Mouse (Mus musculus): ENCODE measurements around the gene Hnf4a. TPM values are rescaled to one million over a fixed set of nuclear protein-coding genes. Genes with fewer than 3 reads are reported as not detected.

Gene Hnf4a
- polyA plus RNA-seq, 1 experiment from 2014 or later = not detected

DNA sequence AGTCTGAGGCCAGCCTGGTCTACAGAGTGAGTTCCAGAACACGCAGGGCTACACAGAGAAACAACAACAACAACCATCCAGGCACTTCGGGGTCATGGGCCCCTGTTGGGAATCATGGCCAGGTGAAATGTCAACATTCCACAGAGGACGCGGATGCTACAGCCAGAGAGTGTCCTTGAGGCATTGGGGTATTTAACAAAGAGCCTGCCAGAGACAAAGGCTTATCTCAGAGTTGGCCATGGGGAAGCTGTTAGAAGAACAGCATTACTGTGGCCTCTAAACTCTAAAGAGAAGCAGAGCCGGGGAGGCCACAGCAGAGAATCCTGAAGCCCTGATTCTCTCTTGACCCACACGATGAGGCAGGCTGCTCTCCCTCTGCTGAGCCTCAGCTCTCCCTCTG, 37.7 kb upstream of the Hnf4a start:
- Histone ChIP-seq H3K4me1 (peaks cover 10% of the 10 kb centered on the region), H3K9ac (no peak overlapping the region), H3K4me3 (no peak overlapping the region), H3K4me2 (replicated peaks) (no peak overlapping the region), H3K27me3 (no peaks in the 10 kb centered on the region), H3K36me3 (peaks cover 30% of the 10 kb centered on the region), H3K27ac (no peak overlapping the region), H3K9me3 (replicated peaks) (no peaks in the 10 kb centered on the region)
- no peak for ATAC-seq (ENCODE audit: low FRiP score)
- WGBS = 95% methylated on average over 6 of the region's 6 CpGs

DNA sequence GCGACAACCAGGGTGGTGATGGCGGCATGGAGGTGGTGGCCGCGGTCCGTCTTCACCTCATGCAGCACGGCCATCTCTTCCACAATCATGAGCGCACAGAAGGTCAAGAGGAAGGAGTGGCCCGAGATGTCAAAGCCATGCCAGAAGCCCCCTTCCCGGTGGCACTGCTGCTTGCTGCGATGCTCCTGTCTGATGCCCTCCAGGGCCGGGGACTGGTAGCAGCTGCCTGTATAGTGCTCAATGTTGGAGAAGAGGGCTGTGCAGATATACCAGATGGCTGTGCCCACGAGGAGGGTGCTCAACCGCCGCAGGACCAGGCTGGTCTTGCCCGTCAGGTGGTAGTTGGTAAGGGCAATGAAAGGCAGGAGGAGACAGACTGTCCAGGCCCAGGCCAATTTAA, 36.9 kb upstream of the Hnf4a start:
- Histone ChIP-seq H3K4me2 (replicated peaks) (no peak overlapping the region), H3K36me3 (peaks cover 30% of the 10 kb centered on the region), H3K4me1 (peaks cover 10% of the 10 kb centered on the region), H3K27ac (no peak overlapping the region), H3K4me3 (no peak overlapping the region), H3K9ac (no peak overlapping the region), H3K9me3 (replicated peaks) (no peaks in the 10 kb centered on the region), H3K27me3 (no peaks in the 10 kb centered on the region)
- no peak for ATAC-seq (ENCODE audit: low FRiP score)
- 94% methylated on average over 15 of the region's 15 CpGs for WGBS

DNA sequence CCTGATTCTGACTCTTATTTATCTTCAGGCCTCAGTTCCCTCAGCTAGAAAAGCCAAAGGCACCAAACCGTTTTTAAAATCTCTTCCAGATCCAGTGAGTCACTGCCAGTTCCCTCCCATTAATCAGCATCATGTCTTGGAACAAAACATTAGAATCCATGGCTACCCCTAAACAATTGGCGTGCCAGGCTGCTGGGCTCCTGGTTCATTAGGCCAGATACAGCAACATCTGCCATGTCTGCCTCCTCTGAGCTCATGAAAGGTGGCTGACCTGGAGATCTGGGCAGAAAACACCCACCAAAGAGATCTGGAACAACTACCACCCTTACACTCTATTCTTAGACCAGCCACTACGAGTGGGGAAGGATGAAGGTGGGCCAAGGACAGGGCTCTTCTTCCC, 35.5 kb upstream of the Hnf4a start:
- Histone ChIP-seq H3K27ac (no peak overlapping the region), H3K4me1 (peaks cover 10% of the 10 kb centered on the region), H3K4me3 (peak overlapping the region; percentile 78), H3K9me3 (replicated peaks) (no peaks in the 10 kb centered on the region), H3K27me3 (no peaks in the 10 kb centered on the region), H3K4me2 (replicated peaks) (peak overlapping the region; percentile 82), H3K9ac (peak overlapping the region; percentile 81; the same call in 1 of the 2 replicates), H3K36me3 (peaks cover 30% of the 10 kb centered on the region)
- ATAC-seq (ENCODE audit: low FRiP score) = no peak
- WGBS = 53% methylated on average over 3 of the region's 3 CpGs

DNA sequence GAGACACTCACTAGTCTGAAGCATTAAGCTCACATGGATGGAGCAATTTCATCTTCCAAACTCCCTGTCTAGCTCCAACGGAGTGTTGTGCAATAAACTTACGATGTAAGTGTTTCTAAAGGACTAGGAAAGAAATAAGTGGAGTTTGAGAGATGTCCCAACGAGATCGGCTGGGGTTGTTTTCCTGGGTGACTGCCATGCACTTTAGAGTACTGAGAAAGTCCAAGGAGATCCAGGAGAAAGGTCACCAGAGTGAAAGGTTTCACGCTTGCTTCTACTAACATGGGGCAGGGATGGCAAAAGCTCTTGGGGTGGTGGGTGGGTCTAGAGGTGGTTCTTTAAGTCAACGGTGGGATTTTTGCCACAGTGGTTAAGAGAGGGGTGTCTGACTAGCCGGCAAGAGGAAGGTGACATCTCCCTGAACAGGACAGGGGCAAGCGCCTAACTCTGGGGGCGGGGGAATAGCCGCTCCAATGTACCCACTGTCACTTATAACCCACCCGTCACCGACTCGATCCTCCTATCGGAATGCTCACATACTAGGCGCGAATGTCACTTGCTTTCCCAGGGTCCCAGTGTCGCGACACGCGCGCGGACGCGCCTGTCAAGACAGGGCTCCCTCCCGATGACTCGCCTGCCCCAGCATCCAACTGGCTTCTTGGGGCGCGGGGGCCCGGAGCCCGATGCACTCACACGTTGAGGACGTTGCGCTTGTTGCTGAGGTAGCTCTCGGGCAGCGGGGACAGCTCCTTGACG, 34.7 kb upstream of the Hnf4a start:
- peaks cover 24% of the 10 kb centered on the region for H3K36me3 ChIP-seq
- 5% methylated on average over 36 of the region's 36 CpGs for WGBS
- H3K9ac ChIP-seq = peak overlapping the region; percentile 81
- peak overlapping the region; percentile 82 for H3K4me2 ChIP-seq (replicated peaks)
- peak overlapping the region; percentile 78 for H3K4me3 ChIP-seq
- peak overlapping the region; percentile 81 for H3K27ac ChIP-seq
- no peaks in the 10 kb centered on the region for H3K9me3 ChIP-seq (replicated peaks)
- no peaks in the 10 kb centered on the region for H3K27me3 ChIP-seq
- peak; percentile 79 for ATAC-seq (ENCODE audit: low FRiP score)
- peaks cover 10% of the 10 kb centered on the region for H3K4me1 ChIP-seq

DNA sequence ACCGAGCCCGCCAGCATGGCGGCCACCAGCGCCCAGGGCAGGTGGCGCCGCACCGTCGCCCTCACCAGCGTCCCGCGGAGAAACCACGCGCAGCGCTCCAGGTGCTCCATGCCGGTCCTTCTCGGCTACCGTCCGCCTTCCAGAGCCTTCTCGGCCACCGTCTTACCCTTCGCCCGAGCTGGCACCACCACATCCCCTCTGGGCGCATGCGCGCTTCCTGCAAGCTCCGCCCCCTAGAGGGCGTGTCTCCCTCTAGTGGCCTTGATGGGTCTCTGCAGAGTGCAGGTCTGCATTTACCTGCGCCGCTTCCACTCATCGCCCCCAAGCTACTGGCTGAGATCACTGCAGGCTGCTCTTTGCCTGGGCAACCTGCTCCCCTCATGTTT, 34.1 kb upstream of the Hnf4a start, which contains the start of gene Fitm2:
Fitm2 (minus strand) TSS at position 164 of the 386 bp plus-strand sequence.
- Histone ChIP-seq H3K36me3 (peaks cover 23% of the 10 kb centered on the region), H3K4me2 (replicated peaks) (peak within 1 kb of the TSS; percentile 82), H3K4me1 (peaks cover 10% of the 10 kb centered on the region), H3K4me3 (peak within 1 kb of the TSS; percentile 78), H3K9me3 (replicated peaks) (no peaks in the 10 kb centered on the region), H3K27ac (peak within 1 kb of the TSS; percentile 81), H3K9ac (peak within 1 kb of the TSS; percentile 81), H3K27me3 (no peaks in the 10 kb centered on the region)
- WGBS = 0% methylated on average over 30 of the region's 30 CpGs
- peak; percentile 94 for ATAC-seq (ENCODE audit: low FRiP score)

DNA sequence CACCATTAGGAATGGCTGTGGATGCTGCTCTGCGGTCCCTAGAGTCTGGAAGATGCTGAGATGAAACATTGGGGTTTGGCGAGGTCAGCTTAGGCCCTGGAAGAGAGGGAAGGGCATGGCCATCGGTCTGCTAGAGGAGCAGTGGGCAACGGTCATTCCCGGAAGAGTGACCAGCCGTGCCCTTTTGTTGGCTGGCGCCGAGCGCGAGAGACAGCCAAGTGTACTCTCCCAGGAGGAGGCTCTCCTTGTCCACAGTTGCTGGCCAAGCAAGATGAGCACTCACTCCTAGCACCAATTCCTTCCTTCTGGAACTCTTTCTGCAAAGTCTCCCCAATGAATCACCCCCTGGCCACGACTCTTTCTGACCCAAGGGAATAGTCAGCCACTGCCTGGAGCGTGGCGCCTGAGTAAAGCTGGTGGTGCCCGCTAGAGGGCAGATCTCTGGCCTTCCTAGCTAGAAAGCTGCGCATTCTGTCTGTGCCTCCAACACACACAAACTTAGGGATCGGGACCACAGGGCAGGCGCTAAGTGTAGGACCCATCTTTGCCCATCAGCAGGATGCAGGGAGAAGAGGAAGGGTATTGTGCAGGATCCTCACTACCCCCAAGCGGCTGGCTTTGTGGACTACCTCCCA, 26.3 kb upstream of the Hnf4a start:
- no peak for ATAC-seq (ENCODE audit: low FRiP score)
- no peak overlapping the region for H3K4me2 ChIP-seq (replicated peaks)

DNA sequence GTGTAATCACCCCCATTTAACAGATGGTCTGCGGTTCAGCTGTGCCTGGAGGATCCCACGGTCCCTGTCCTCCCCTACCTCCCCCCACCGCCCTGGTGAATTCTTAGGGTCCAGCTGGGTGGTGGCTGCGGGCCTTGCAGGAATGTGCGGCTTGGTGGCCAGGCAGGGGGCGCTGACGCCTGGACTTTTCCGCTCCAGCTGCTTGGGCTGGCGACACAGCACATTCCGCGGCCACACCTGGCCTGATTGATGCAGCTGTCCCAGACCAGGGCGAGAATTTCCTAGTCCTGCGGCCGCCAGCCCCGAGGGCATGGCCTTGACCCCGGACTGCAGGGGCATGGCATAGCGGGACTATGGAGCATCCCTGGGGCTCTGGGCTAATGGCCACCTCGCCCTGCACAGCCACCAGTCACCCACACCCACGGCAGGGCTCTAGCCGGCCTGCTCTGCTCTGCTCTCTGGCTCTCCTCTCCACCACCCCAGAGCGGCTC, 25.0 kb upstream of the Hnf4a start:
- Histone ChIP-seq H3K27ac (no peak overlapping the region), H3K9me3 (replicated peaks) (no peaks in the 10 kb centered on the region), H3K4me2 (replicated peaks) (peak overlapping the region; percentile 49), H3K4me3 (peak overlapping the region; percentile 28), H3K36me3 (no peaks in the 10 kb centered on the region), H3K9ac (peak overlapping the region; percentile 50), H3K27me3 (peaks cover 23% of the 10 kb centered on the region), H3K4me1 (peaks cover 8% of the 10 kb centered on the region)
- no peak for ATAC-seq (ENCODE audit: low FRiP score)
- 3% methylated on average over 21 of the region's 21 CpGs for WGBS

More for the DNA sequence above, 26.3 kb upstream of the Hnf4a start:
- WGBS = 50% methylated on average over 18 of the region's 18 CpGs
- Histone ChIP-seq H3K9ac (no peak overlapping the region), H3K9me3 (replicated peaks) (no peaks in the 10 kb centered on the region), H3K4me1 (peaks cover 8% of the 10 kb centered on the region), H3K4me3 (no peak overlapping the region), H3K27ac (no peak overlapping the region), H3K36me3 (no peaks in the 10 kb centered on the region), H3K27me3 (peaks cover 23% of the 10 kb centered on the region)

DNA sequence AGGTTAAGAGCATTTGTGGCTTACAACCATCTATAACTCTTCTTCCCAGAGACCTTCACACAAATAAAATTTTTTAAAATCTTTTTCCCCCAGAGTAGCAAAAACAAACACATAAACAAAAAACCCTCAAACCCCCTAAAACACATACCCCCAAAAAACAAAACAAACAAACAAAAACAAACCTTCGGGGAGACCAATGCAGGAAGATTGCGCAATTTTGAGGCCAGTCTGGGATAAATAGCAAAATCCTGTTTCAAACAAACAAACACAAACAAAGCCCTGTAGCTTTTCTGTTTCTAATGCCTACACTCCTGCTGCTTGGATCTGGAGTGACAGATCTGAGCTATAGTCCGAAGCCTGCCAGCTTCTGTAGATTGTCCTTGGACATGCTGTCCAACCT, 19.2 kb upstream of the Hnf4a start:
- no peak for ATAC-seq (ENCODE audit: low FRiP score)
- Histone ChIP-seq H3K27ac (no peak overlapping the region), H3K9ac (no peak overlapping the region), H3K27me3 (peaks cover 3% of the 10 kb centered on the region; the same call in 1 of the 2 replicates), H3K4me1 (peaks cover 5% of the 10 kb centered on the region; the same call in 1 of the 2 replicates), H3K4me2 (replicated peaks) (no peak overlapping the region), H3K36me3 (no peaks in the 10 kb centered on the region), H3K9me3 (replicated peaks) (no peaks in the 10 kb centered on the region), H3K4me3 (no peak overlapping the region)
- 95% methylated on average over 3 of the region's 3 CpGs for WGBS

DNA sequence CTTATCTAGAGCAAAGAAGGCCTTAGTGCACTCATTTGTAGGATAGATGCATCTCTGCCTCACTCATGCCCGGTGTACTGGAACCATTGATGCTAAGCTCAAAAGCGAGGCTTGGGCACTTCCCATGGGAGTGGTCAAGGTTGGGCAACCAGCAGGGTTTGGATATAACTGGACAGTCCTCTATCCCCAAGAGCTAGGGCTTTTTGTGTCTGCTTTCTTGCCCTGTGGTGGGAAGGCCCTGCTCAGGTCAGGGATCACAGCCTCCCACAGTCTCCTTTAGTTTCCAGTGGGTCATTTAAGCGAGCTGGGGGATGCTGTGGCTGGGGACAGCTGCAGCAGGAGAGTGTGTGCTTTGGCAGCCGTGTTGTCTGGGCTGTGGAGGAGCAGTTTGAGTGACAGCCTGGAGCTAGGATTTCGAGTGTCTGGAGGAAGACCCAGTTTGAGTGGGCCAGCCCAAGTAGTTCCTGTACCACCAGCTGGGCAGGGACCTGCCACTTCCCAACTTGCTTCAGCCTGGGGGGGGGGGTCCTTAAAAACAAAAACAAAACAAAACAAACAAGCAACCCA, 16.8 kb upstream of the Hnf4a start:
- Histone ChIP-seq H3K4me3 (no peak overlapping the region), H3K9ac (no peak overlapping the region), H3K4me1 (peaks cover 18% of the 10 kb centered on the region), H3K27me3 (no peaks in the 10 kb centered on the region), H3K27ac (no peak overlapping the region), H3K36me3 (no peaks in the 10 kb centered on the region), H3K4me2 (replicated peaks) (no peak overlapping the region), H3K9me3 (replicated peaks) (no peaks in the 10 kb centered on the region)
- no peak for ATAC-seq (ENCODE audit: low FRiP score)
- 61% methylated on average over 5 of the region's 5 CpGs for WGBS

DNA sequence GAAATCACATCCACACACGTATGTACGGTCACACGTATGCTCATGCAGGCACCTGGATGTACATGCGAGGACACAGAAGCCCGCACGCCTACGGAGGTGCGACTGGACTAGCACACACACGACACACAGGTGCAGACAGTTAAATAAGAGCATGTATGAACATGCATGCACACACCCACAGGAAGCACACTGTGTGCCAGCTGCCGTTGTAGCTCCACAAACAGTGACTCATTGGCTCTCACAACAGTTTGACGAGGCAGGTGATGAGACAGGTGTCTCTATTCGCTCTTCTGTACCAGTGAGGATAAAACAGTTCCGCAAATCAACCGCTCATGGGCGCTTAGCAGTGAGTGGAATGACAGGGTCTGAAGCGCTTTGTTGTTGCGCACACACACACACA, 16.0 kb upstream of the Hnf4a start:
- Histone ChIP-seq H3K4me2 (replicated peaks) (no peak overlapping the region), H3K4me1 (peaks cover 18% of the 10 kb centered on the region), H3K27ac (no peak overlapping the region), H3K4me3 (no peak overlapping the region), H3K27me3 (no peaks in the 10 kb centered on the region), H3K36me3 (no peaks in the 10 kb centered on the region), H3K9ac (no peak overlapping the region), H3K9me3 (replicated peaks) (no peaks in the 10 kb centered on the region)
- WGBS = 94% methylated on average over 17 of the region's 17 CpGs
- no peak for ATAC-seq (ENCODE audit: low FRiP score)

DNA sequence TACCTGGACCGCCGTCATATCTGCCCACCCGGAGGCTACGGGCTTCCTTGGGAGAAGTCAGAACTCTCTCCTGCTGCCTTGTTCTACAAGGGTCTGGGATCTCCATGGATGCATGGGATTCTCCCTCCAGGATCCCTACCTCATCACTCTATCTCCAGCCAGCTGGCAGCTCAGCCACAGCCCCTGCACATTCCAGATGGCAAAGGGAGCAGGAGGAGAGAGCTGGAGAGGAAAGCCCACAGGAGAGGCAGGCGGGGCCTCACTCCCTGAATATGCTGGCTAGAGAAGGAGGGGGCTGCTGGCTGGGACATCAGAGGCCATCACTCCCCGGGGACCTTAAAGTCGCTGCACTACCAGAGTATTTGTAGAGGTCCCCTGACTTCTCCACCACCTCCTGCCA, 15.3 kb upstream of the Hnf4a start:
- no peak overlapping the region for H3K9ac ChIP-seq
- H3K27me3 ChIP-seq = no peaks in the 10 kb centered on the region
- ATAC-seq (ENCODE audit: low FRiP score) = no peak
- no peaks in the 10 kb centered on the region for H3K36me3 ChIP-seq
- peaks cover 18% of the 10 kb centered on the region for H3K4me1 ChIP-seq
- H3K4me2 ChIP-seq (replicated peaks) = no peak overlapping the region
- H3K4me3 ChIP-seq = no peak overlapping the region
- no peaks in the 10 kb centered on the region for H3K9me3 ChIP-seq (replicated peaks)
- WGBS = 64% methylated on average over 7 of the region's 7 CpGs
- H3K27ac ChIP-seq = no peak overlapping the region

DNA sequence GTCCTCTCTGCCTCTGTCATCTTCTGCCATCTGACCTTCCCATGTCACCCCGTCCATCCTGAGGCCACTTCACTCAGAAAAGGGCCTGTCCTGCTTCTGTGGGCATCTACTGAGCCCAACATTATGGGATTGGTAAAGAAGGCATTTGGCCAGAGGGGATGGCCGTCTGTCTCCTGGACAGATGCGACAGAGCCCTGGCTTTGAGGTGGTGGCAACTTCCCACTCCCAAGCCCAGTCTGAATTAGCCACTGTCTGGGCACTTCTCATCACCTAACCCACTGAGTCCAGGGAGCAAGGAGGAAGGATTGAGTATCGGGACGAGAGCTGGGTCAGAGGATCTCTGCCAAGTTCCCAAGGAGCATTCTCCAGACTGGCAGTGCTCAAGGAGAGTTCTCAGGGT, 14.6 kb upstream of the Hnf4a start, which contains the start of gene R3hdml:
R3hdml (plus strand) TSS at position 301 of the 400 bp plus-strand sequence.
- Histone ChIP-seq H3K4me3 (no peak within 1 kb of the TSS), H3K4me1 (peaks cover 18% of the 10 kb centered on the region), H3K9me3 (replicated peaks) (no peaks in the 10 kb centered on the region), H3K27ac (no peak within 1 kb of the TSS), H3K27me3 (no peaks in the 10 kb centered on the region), H3K9ac (no peak within 1 kb of the TSS), H3K36me3 (no peaks in the 10 kb centered on the region), H3K4me2 (replicated peaks) (no peak within 1 kb of the TSS)
- 83% methylated on average over 5 of the region's 5 CpGs for WGBS
- no peak for ATAC-seq (ENCODE audit: low FRiP score)

All from hindbrain, embryonic 12.5 days (tissue).